12 mouse cellular contexts compared by ENCODE assay signal in the genomic region with DNA sequence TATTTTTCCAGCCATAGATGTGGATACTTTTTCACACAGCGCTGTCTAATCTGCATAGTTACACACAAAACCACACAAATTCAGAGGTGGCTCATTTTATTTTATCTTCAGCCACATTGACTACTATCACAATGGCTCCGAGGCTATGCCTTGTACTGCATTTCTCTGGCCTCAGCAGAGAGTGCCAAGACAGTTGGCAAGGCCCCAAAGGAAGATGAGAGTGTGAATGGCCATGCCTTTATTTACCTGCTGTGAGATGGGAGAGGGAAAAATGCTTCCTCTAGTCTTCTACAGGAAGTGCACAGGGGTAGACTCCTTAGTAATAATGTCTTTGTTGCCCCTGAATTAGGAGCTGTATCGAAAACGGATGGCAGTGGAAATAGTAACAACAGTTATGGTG. TPM values are rescaled to one million over a fixed set of nuclear protein-coding genes. Genes with fewer than 3 reads are reported as not detected.
A peak's percentile ranks its signal among the peaks of the same experiment; 100 is the strongest.
DNase-seq lines count a peak whose midpoint lies in the region.
"Had no signal": no experiment of that assay in that cellular context is flagged by ENCODE, and none has a peak within 500 bp of the region (broad histone marks: within the 10 kb centered on the region; RNA-seq: fewer than 3 reads in every experiment).

No protein-coding gene starts in this region.

- peak; percentile 9 for DNase-seq in kidney, adult 9 months
- no peak for DNase-seq in kidney, postnatal 14 days
- DNase-seq in cerebellum, adult 18-20 months, result peak; percentile 83 to 85
- peak; percentile 76 for DNase-seq in cerebellum, adult 8-10 months
- peak; percentile 86 to 90 for DNase-seq in cerebellum, postnatal 14 days
- DNase-seq in ovary, adult 18-20 months (ENCODE audit: low spot score), result no peak
- DNase-seq in spleen, adult 12 weeks (ENCODE audit: low spot score), result no peak
- DNase-seq in frontal cortex, adult 2 months (ENCODE audit: extremely low spot score in 1 of 2, low spot score in 1 of 2), result no peak
- DNase-seq: adrenal gland, adult 8-10 months; adrenal gland, postnatal 36 days; gastrocnemius, postnatal 25 days; heart, postnatal 4 days had no signal

RNA-seq across cellular contexts. Expression of a gene that starts 3.5 kb away (rescaled TPM):
- 73.9 and 74.4 TPM in 2 replicates for polyA plus RNA-seq in frontal cortex, adult 2 months (2012; rRNA removed)

Comparison
In these comparisons a context has a peak if more than half of its experiments do, and no peak if none do; other contexts are left out.
1. DNase-seq: peak in kidney, adult 9 months (single experiment), cerebellum, adult 18-20 months (2 of 2), cerebellum, adult 8-10 months (single experiment) and cerebellum, postnatal 14 days (2 of 2); none in kidney, postnatal 14 days (single experiment), ovary, adult 18-20 months (single experiment), spleen, adult 12 weeks (single experiment) and frontal cortex, adult 2 months (0 of 2).